ENCODE assay signal across 18 mouse cellular contexts in the genomic region with DNA sequence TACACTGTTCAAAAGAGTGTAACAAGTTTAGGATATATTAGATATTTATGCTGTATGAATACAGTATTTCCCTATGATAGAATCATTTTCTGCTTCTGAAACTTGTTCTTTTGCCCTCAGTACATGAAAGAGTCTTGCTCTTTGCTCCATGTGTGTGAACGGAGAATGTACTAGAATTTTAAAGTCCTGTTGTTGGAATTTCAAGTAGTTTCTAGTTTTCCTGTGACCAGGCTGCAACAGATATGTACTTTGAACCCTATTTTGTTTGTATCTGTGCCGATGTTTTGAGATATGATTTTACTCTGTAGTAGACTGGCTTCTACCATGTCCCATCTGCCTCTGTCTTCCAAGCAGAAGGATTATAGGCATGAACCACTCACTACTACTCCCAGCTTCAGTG.
"Had no signal": no experiment of that assay in that cellular context is flagged by ENCODE, and none has a peak within 500 bp of the region (broad histone marks: within the 10 kb centered on the region; RNA-seq: fewer than 3 reads in every experiment).

No protein-coding gene starts in this region.

- H3K27ac ChIP-seq: limb, embryonic 12.5 days; limb, embryonic 15.5 days; liver, embryonic 14.5 days; lung, embryonic 15.5 days; midbrain, embryonic 12.5 days; midbrain, embryonic 15.5 days; neural tube, embryonic 12.5 days; neural tube, embryonic 15.5 days; stomach, embryonic 15.5 days had no signal

- H3K36me3 ChIP-seq: limb, embryonic 12.5 days; lung, embryonic 15.5 days; midbrain, embryonic 12.5 days; midbrain, embryonic 15.5 days; neural tube, embryonic 12.5 days; neural tube, embryonic 15.5 days; stomach, embryonic 15.5 days had no signal

- H3K9me3 ChIP-seq: limb, embryonic 12.5 days; limb, embryonic 15.5 days; lung, embryonic 15.5 days; midbrain, embryonic 12.5 days; midbrain, embryonic 15.5 days; neural tube, embryonic 12.5 days; neural tube, embryonic 15.5 days; stomach, embryonic 15.5 days had no signal

- H3K4me1 ChIP-seq: midbrain, embryonic 15.5 days had no signal

- H3K9ac ChIP-seq: limb, embryonic 12.5 days; limb, embryonic 15.5 days; liver, embryonic 14.5 days; lung, embryonic 15.5 days; midbrain, embryonic 12.5 days; midbrain, embryonic 15.5 days; neural tube, embryonic 12.5 days; neural tube, embryonic 15.5 days; stomach, embryonic 15.5 days had no signal

- ATAC-seq: midbrain, embryonic 15.5 days had no signal

- DNase-seq: kidney, adult 18-20 months; kidney, postnatal 25 days; left cerebral cortex, postnatal 4 days; lung, adult 18-20 months; lung, postnatal 14 days; retina, postnatal 1 day; right cerebral cortex, postnatal 25 days; spleen, adult 18-20 months; thymus, postnatal 25 days had no signal

- H3K4me2 ChIP-seq: limb, embryonic 12.5 days; limb, embryonic 15.5 days; lung, embryonic 15.5 days; midbrain, embryonic 12.5 days; midbrain, embryonic 15.5 days; neural tube, embryonic 12.5 days; neural tube, embryonic 15.5 days; stomach, embryonic 15.5 days had no signal

- H3K4me3 ChIP-seq: limb, embryonic 12.5 days; limb, embryonic 15.5 days; lung, embryonic 15.5 days; midbrain, embryonic 12.5 days; midbrain, embryonic 15.5 days; neural tube, embryonic 12.5 days; neural tube, embryonic 15.5 days; stomach, embryonic 15.5 days had no signal

- H3K27me3 ChIP-seq: limb, embryonic 12.5 days; limb, embryonic 15.5 days; lung, embryonic 15.5 days; midbrain, embryonic 12.5 days; midbrain, embryonic 15.5 days; neural tube, embryonic 12.5 days; neural tube, embryonic 15.5 days; stomach, embryonic 15.5 days had no signal
